Mouse (Mus musculus): Measurements from ENCODE around the gene Mtrf1l. TPM values are rescaled to one million over a fixed set of nuclear protein-coding genes. Genes with fewer than 3 reads are reported as not detected.

Mtrf1l gene
- polyA plus RNA-seq, 1 experiment = 2.4 TPM

- peaks cover 56% of the 10 kb centered on the region for H3K4me1 ChIP-seq
- H3K9me3 ChIP-seq = no peaks in the 10 kb centered on the region
- no peaks in the 10 kb centered on the region for H3K27me3 ChIP-seq (replicated peaks)
- peaks cover 23% of the 10 kb centered on the region for H3K36me3 ChIP-seq (replicated peaks; ENCODE audit: low read length)
- H3K4me3 ChIP-seq (replicated peaks) = peak overlapping the region; percentile 97
- TF ChIP-seq FLI1 (IDR thresholded peaks at IDR 0.05; ENCODE audit: low read length) = no peak
- TF ChIP-seq GATA1 (IDR thresholded peaks at IDR 0.05; ENCODE audit: borderline replicate concordance, low read length) = no peak
These were observed 17.9 kb downstream of the Mtrf1l start for GRCm38 (mm10) chr10:5805731-5806307.

GRCm38 (mm10) chr10:5805243-5805730 is 18.4 kb downstream of the Mtrf1l start, which contains the start of gene Fbxo5:
TSS of gene Fbxo5 (minus strand) at chr10:5805600.
- H3K9me3 ChIP-seq = no peaks in the 10 kb centered on the region
- H3K4me3 ChIP-seq (replicated peaks) = peak within 1 kb of the TSS; percentile 97
- peaks cover 26% of the 10 kb centered on the region for H3K36me3 ChIP-seq (replicated peaks; ENCODE audit: low read length)
- H3K27me3 ChIP-seq (replicated peaks) = no peaks in the 10 kb centered on the region
- TF ChIP-seq FLI1 (IDR thresholded peaks at IDR 0.05; ENCODE audit: low read length) = peak; percentile 70; the same call in 1 of the 2 replicates
- no peak for TF ChIP-seq GATA1 (IDR thresholded peaks at IDR 0.05; ENCODE audit: borderline replicate concordance, low read length)
- peaks cover 58% of the 10 kb centered on the region for H3K4me1 ChIP-seq

DNA sequence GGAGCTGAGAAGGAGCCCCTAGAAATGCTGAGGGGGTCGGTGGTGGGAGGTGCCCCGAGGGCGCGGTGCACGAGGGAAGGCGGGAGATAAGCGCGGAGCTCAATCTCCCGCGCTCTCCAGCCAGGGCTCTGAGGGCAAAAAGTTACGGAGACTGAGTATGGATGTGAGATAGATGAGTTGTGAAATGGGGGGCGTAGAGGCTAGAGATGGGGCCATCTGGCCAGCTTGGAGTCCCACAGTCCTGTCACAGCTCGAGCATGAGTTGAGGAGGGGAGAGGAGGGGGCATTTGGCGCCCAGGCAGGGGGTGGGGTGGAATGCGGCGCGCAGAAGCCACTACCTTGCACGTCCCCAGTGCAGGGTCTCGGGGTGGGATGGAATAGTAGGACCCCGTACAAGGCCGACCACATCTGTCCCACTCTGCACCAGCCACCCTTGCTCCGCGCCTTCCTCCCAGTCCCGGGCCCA is 19.0 kb downstream of the Mtrf1l start:
- TF ChIP-seq FLI1 (IDR thresholded peaks at IDR 0.05; ENCODE audit: low read length) (no peak), GATA1 (IDR thresholded peaks at IDR 0.05; ENCODE audit: borderline replicate concordance, low read length) (no peak)
- H3K27me3 ChIP-seq (replicated peaks) = no peaks in the 10 kb centered on the region
- H3K36me3 ChIP-seq (replicated peaks; ENCODE audit: low read length) = peaks cover 31% of the 10 kb centered on the region
- peak overlapping the region; percentile 97 for H3K4me3 ChIP-seq (replicated peaks)
- peaks cover 58% of the 10 kb centered on the region for H3K4me1 ChIP-seq
- no peaks in the 10 kb centered on the region for H3K9me3 ChIP-seq

- Histone ChIP-seq H3K4me3 (replicated peaks) (peak overlapping the region; percentile 97), H3K36me3 (replicated peaks; ENCODE audit: low read length) (peaks cover 39% of the 10 kb centered on the region), H3K9me3 (no peaks in the 10 kb centered on the region), H3K4me1 (peaks cover 58% of the 10 kb centered on the region), H3K27me3 (replicated peaks) (no peaks in the 10 kb centered on the region)
- TF ChIP-seq GATA1 (IDR thresholded peaks at IDR 0.05; ENCODE audit: borderline replicate concordance, low read length) = no peak
- no peak for TF ChIP-seq FLI1 (IDR thresholded peaks at IDR 0.05; ENCODE audit: low read length)
These were observed 20.0 kb downstream of the Mtrf1l start for GRCm38 (mm10) chr10:5803739-5804138.

DNA sequence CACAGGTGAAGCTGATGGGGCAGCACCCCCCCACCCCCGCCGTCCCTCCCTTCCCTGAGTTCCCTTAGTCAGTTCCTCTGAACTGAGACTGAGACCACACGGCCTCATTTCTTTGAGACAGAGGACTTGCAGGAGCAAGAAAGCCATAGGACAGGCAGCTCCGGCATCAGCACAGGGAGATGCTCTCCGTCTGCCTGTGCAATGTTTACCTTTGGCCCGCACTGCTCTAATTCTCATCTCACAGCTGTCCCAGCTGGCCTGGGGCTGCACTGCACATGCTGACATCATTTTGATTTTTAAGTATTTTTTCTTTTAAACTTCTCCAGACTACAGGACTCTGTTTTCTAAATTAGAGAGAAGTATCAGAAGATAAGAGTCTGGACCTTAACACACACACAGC is 20.8 kb downstream of the Mtrf1l start:
- Histone ChIP-seq H3K9me3 (no peaks in the 10 kb centered on the region), H3K4me3 (replicated peaks) (peak overlapping the region; percentile 97), H3K27me3 (replicated peaks) (no peaks in the 10 kb centered on the region), H3K4me1 (peaks cover 55% of the 10 kb centered on the region), H3K36me3 (replicated peaks; ENCODE audit: low read length) (peaks cover 48% of the 10 kb centered on the region)
- no peak for TF ChIP-seq FLI1 (IDR thresholded peaks at IDR 0.05; ENCODE audit: low read length)
- TF ChIP-seq GATA1 (IDR thresholded peaks at IDR 0.05; ENCODE audit: borderline replicate concordance, low read length) = no peak

- H3K27me3 ChIP-seq (replicated peaks) = no peaks in the 10 kb centered on the region
- H3K4me3 ChIP-seq (replicated peaks) = no peak overlapping the region
- no peaks in the 10 kb centered on the region for H3K9me3 ChIP-seq
- TF ChIP-seq FLI1 (IDR thresholded peaks at IDR 0.05; ENCODE audit: low read length) (no peak), GATA1 (IDR thresholded peaks at IDR 0.05; ENCODE audit: borderline replicate concordance, low read length) (no peak)
- H3K4me1 ChIP-seq = peaks cover 41% of the 10 kb centered on the region
- peaks cover 51% of the 10 kb centered on the region for H3K36me3 ChIP-seq (replicated peaks; ENCODE audit: low read length)
These were observed 23.2 kb downstream of the Mtrf1l start for GRCm38 (mm10) chr10:5800490-5800889.

DNA sequence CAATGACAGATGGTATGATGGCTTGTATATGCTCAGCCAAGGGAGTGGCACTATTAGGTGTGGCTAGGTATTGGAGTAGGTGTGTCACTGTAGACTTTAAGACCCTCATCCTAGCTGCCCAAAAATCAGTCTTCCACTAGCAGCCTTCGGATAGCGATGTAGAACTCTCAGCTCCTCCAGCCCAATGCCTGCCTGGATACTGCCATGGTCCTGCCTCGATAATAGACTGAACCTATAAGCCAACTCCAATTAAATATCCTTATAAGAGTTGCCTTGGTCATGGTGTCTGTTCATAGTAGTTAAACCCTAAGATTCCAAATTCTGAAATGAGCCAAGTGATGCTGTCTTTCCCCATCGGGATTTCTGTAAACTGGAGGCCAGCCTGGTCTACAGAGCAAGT is 25.6 kb downstream of the Mtrf1l start:
- H3K4me3 ChIP-seq (replicated peaks) = no peak overlapping the region
- peaks cover 51% of the 10 kb centered on the region for H3K36me3 ChIP-seq (replicated peaks; ENCODE audit: low read length)
- H3K9me3 ChIP-seq = no peaks in the 10 kb centered on the region
- H3K27me3 ChIP-seq (replicated peaks) = no peaks in the 10 kb centered on the region
- H3K4me1 ChIP-seq = peaks cover 25% of the 10 kb centered on the region
- no peak for TF ChIP-seq GATA1 (IDR thresholded peaks at IDR 0.05; ENCODE audit: borderline replicate concordance, low read length)
- no peak for TF ChIP-seq FLI1 (IDR thresholded peaks at IDR 0.05; ENCODE audit: low read length)

GRCm38 (mm10) chr10:5790657-5791056 is 33.1 kb downstream of the Mtrf1l start:
- H3K36me3 ChIP-seq (replicated peaks; ENCODE audit: low read length) = no peaks in the 10 kb centered on the region
- TF ChIP-seq GATA1 (IDR thresholded peaks at IDR 0.05; ENCODE audit: borderline replicate concordance, low read length) (no peak), FLI1 (IDR thresholded peaks at IDR 0.05; ENCODE audit: low read length) (no peak)
- no peaks in the 10 kb centered on the region for H3K9me3 ChIP-seq
- no peak overlapping the region for H3K4me3 ChIP-seq (replicated peaks)
- H3K27me3 ChIP-seq (replicated peaks) = peaks cover 9% of the 10 kb centered on the region
- H3K4me1 ChIP-seq = peaks cover 4% of the 10 kb centered on the region; the same call in 1 of the 2 replicates

DNA sequence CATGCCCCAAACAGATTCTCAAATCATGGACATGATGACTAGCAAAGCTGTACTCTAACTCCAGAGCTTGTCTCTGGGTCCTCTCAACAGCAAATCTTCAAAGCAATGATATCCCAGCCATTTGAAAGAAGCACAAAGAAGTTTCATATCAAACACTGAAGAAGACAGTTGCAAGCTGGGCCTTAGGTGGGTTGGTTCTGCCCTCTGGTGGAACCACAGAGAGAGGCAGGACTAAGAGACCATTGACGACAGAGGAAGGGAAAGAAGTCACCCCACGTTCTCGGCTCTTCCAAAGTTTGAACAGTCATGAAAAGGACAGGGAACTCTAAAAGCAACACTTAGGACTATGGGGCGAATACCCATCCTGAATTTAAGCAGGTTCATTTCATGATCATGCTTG is 36.8 kb downstream of the Mtrf1l start:
- Histone ChIP-seq H3K4me3 (replicated peaks) (peak overlapping the region; percentile 33), H3K4me1 (peaks cover 4% of the 10 kb centered on the region; the same call in 1 of the 2 replicates), H3K9me3 (no peaks in the 10 kb centered on the region), H3K36me3 (replicated peaks; ENCODE audit: low read length) (no peaks in the 10 kb centered on the region), H3K27me3 (replicated peaks) (peaks cover 9% of the 10 kb centered on the region)
- TF ChIP-seq FLI1 (IDR thresholded peaks at IDR 0.05; ENCODE audit: low read length) (no peak), GATA1 (IDR thresholded peaks at IDR 0.05; ENCODE audit: borderline replicate concordance, low read length) (no peak)

Other genes with a start within 250 kb of the Mtrf1l start
- gene Myct1, start 230.1 kb downstream of the Mtrf1l start, polyA plus RNA-seq (2012; ENCODE audit: insufficient read depth, low replicate concordance) = 159 and 231 TPM in 2 replicates
- gene Vip, start 184.7 kb downstream of the Mtrf1l start, polyA plus RNA-seq (2012; ENCODE audit: insufficient read depth, low replicate concordance) = not detected in 2 replicates
- 1.5 TPM in 1 of 2 replicates, not detected in the other for gene Fbxo5, start 18.3 kb downstream of the Mtrf1l start, polyA plus RNA-seq (2012; ENCODE audit: insufficient read depth, low replicate concordance)
- not detected in 2 replicates for gene Rgs17, start 98.5 kb upstream of the Mtrf1l start, polyA plus RNA-seq (2012; ENCODE audit: insufficient read depth, low replicate concordance)

Measured in megakaryocyte, embryonic 14.5 days (primary cell).